Mouse (Mus musculus): ENCODE results near the gene Unc5cl.
"Not testable (repeated sequence)": the region's sequence is repeated elsewhere in the genome, so short reads cannot be mapped to it uniquely, and the experiment has no call there.

Unc5cl gene

GRCm38 (mm10) chr17:48467395-48468231, 12.9 kb downstream of the Unc5cl start:
- DNase-seq (ENCODE audit: low read depth, low spot score), result peak; percentile 78

GRCm38 (mm10) chr17:48474282-48474681, 19.6 kb downstream of the Unc5cl start:
- DNase-seq (ENCODE audit: low read depth, low spot score), result not testable (repeated sequence)

- no peak for DNase-seq (ENCODE audit: low read depth, low spot score)
Observed at GRCm38 (mm10) chr17:48475444-48475843, 20.7 kb downstream of the Unc5cl start.

- no peak for DNase-seq (ENCODE audit: low read depth, low spot score)
Observed at GRCm38 (mm10) chr17:48479952-48480351, 25.3 kb downstream of the Unc5cl start.

GRCm38 (mm10) chr17:48483764-48484163, 29.1 kb downstream of the Unc5cl start:
- DNase-seq (ENCODE audit: low read depth, low spot score), result no peak

- DNase-seq (ENCODE audit: low read depth, low spot score), result no peak
Observed at GRCm38 (mm10) chr17:48484191-48484590, 29.5 kb downstream of the Unc5cl start.

GRCm38 (mm10) chr17:48489466-48489865, 34.8 kb downstream of the Unc5cl start:
- DNase-seq (ENCODE audit: low read depth, low spot score), result no peak

- no peak for DNase-seq (ENCODE audit: low read depth, low spot score)
Observed at GRCm38 (mm10) chr17:48492621-48493020, 37.9 kb downstream of the Unc5cl start.

GRCm38 (mm10) chr17:48493582-48493981, 38.9 kb downstream of the Unc5cl start:
- DNase-seq (ENCODE audit: low read depth, low spot score), result no peak

GRCm38 (mm10) chr17:48493986-48494385, 39.3 kb downstream of the Unc5cl start:
- DNase-seq (ENCODE audit: low read depth, low spot score), result no peak

- no peak for DNase-seq (ENCODE audit: low read depth, low spot score)
Observed at GRCm38 (mm10) chr17:48497986-48498385, 43.3 kb downstream of the Unc5cl start.

GRCm38 (mm10) chr17:48500846-48501445, 46.2 kb downstream of the Unc5cl start:
- no peak for DNase-seq (ENCODE audit: low read depth, low spot score)

GRCm38 (mm10) chr17:48505006-48505405, 50.3 kb downstream of the Unc5cl start:
- peak; percentile 10 for DNase-seq (ENCODE audit: low read depth, low spot score)

GRCm38 (mm10) chr17:48506986-48507385, 52.3 kb downstream of the Unc5cl start:
- no peak for DNase-seq (ENCODE audit: low read depth, low spot score)

GRCm38 (mm10) chr17:48509596-48509995, 54.9 kb downstream of the Unc5cl start:
- no peak for DNase-seq (ENCODE audit: low read depth, low spot score)

GRCm38 (mm10) chr17:48512614-48513281, 58.0 kb downstream of the Unc5cl start:
- DNase-seq (ENCODE audit: low read depth, low spot score), result no peak

GRCm38 (mm10) chr17:48514613-48515012, 59.9 kb downstream of the Unc5cl start:
- DNase-seq (ENCODE audit: low read depth, low spot score), result no peak

GRCm38 (mm10) chr17:48519046-48519445, 64.3 kb downstream of the Unc5cl start:
- no peak for DNase-seq (ENCODE audit: low read depth, low spot score)

- DNase-seq (ENCODE audit: low read depth, low spot score), result no peak
Observed at GRCm38 (mm10) chr17:48520352-48520751, 65.7 kb downstream of the Unc5cl start.

- no peak for DNase-seq (ENCODE audit: low read depth, low spot score)
Observed at GRCm38 (mm10) chr17:48523056-48523455, 68.4 kb downstream of the Unc5cl start.

GRCm38 (mm10) chr17:48533844-48534705, 79.4 kb downstream of the Unc5cl start:
- no peak for DNase-seq (ENCODE audit: low read depth, low spot score)

- peak; percentile 26 for DNase-seq (ENCODE audit: low read depth, low spot score)
Observed at GRCm38 (mm10) chr17:48538328-48538727, 83.6 kb downstream of the Unc5cl start.
